Mouse (Mus musculus) embryonic facial prominence, embryonic 14.5 days (tissue): ENCODE measurements around the gene Gm10717. TPM values are rescaled to one million over a fixed set of nuclear protein-coding genes. Genes with fewer than 3 reads are reported as not detected.
A peak's percentile ranks its signal among the peaks of the same experiment; 100 is the strongest.
"Not testable (repeated sequence)": the region's sequence is repeated elsewhere in the genome, so short reads cannot be mapped to it uniquely, and the experiment has no call there.

Experiments
- ATAC-seq: fragments of 200-750 bp; cut with Nextera tagmentation; 2 replicates; pipeline ENCODE4 v1.8.0; 2017; ENCODE audit warnings: low read depth, moderate number of reproducible peaks, moderate TSS enrichment
- DNase-seq: peaks from one replicate; pipeline ENCODE4 v3.0.0-alpha.2; 2015; ENCODE audit warnings: low spot score
- H3K27ac ChIP-seq: fragments of 300-500 bp; sonication (generic); replicated peaks from 2 replicates; pipeline ENCODE4 v1.5.1; 2014; ENCODE audit warnings: low read depth, mild to moderate bottlenecking, low read length, moderate library complexity
- H3K27me3 ChIP-seq: fragments of 300-500 bp; sonication (generic); replicated peaks from 2 replicates; pipeline ENCODE4 v1.6.1; 2014; ENCODE audit warnings: low read length; ENCODE audit not compliant: control insufficient read depth, insufficient read depth
- H3K36me3 ChIP-seq: fragments of 300-500 bp; sonication (generic); 2 replicates; pipeline ENCODE4 v1.6.1; 2014; ENCODE audit warnings: low read length, mixed read lengths; ENCODE audit not compliant: control insufficient read depth, insufficient read depth
- H3K4me1 ChIP-seq: fragments of 300-500 bp; sonication (generic); 2 replicates; pipeline ENCODE4 v1.6.1; 2014; ENCODE audit warnings: antibody characterized with exemption, low read length; ENCODE audit not compliant: control insufficient read depth, insufficient read depth
- H3K4me2 ChIP-seq: fragments of 300-500 bp; sonication (generic); 2 replicates; pipeline ENCODE4 v1.6.1; 2014; ENCODE audit warnings: low read depth, mild to moderate bottlenecking, low read length, moderate library complexity, mixed read lengths
- H3K4me3 ChIP-seq: fragments of 300-500 bp; sonication (generic); 2 replicates; pipeline ENCODE4 v1.5.1; 2014; ENCODE audit warnings: low read depth, mild to moderate bottlenecking, low read length
- H3K9ac ChIP-seq: fragments of 300-500 bp; sonication (generic); 2 replicates; pipeline ENCODE4 v1.6.1; 2014; ENCODE audit warnings: low read depth, mild to moderate bottlenecking, low read length, moderate library complexity, mixed read lengths
- H3K9me3 ChIP-seq: fragments of 300-500 bp; sonication (generic); 2 replicates; pipeline ENCODE4 v1.6.1; 2016; ENCODE audit warnings: low read length; ENCODE audit not compliant: control insufficient read depth
- WGBS: fragments of 180-500 bp; shearing (Covaris S2); extraction: QIAGEN DNeasy Blood & Tissue Kit; methylation state at CpG from one replicate; pipeline ENCODE4 v1.1.7; 2014; 5-methylcytosine and 5-hydroxymethylcytosine counted together
- microRNA-seq: library from miRNA; unstranded; fragments of <30 nt; microRNA quantifications from one replicate; pipeline ENCODE4, GENCODE M21; 2016; ENCODE audit warnings: borderline number of aligned reads
- polyA plus RNA-seq: library from polyadenylated mRNA; unstranded; fragments of >200 nt; fragmentation: Nextera tagmentation; extraction: Ambion mirVana; gene quantifications from 2 replicates; pipeline ENCODE4 v1.2.1, GENCODE M21; 2014

Gene Gm10717
- polyA plus RNA-seq, 1 experiment from 2014 or later = not detected

DNA sequence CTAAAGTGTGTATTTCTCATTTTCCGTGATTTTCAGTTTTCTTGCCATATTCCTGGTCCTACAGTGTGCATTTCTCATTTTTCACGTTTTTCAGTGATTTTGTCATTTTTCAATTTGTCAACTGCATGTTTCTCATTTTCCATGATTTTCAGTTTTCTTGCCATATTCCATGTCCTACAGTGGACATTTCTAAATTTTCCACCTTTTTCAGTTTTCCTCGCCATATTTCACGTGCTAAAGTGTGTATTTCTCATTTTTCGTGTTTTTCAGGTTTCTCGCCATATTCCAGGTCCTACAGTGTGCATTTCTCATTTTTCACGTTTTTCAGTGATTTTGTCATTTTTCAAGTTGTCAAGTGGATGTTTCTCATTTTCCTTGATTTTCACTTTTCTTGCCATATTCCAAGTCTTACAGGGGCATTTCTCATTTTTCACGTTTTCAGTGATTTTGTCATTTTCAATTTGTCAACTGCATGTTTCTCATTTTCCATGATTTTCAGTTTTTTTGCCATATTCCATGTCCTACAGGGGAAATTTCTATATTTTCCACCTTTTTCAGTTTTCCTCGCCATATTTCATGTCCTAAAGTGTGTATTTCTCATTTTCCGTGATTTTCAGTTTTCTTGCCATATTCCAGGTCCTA, 5.6 kb downstream of the Gm10717 start:
- H3K36me3 ChIP-seq, ATAC-seq, H3K27ac ChIP-seq, H3K4me3 ChIP-seq, H3K4me2 ChIP-seq, H3K9ac ChIP-seq, H3K9me3 ChIP-seq, H3K27me3 ChIP-seq, H3K4me1 ChIP-seq: not testable (repeated sequence)
- peak; percentile 90 for DNase-seq
- 65% methylated on average over 2 of the region's 10 CpGs for WGBS

DNA sequence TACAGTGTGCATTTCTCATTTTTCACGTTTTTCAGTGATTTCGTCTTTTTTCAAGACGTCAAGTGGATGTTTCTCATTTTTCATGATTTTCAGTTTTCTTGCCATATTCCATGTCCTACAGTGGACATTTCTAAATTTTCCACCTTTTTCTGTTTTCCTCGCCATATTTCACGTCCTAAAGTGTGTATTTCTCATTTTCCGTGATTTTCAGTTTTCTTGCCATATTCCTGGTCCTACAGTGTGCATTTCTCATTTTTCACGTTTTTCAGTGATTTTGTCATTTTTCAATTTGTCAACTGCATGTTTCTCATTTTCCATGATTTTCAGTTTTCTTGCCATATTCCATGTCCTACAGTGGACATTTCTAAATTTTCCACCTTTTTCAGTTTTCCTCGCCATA, 9.1 kb downstream of the Gm10717 start, which contains the start of gene Gm17535:
Gm17535 (plus strand) TSS at position 301 of the 400 bp plus-strand sequence.
- not testable (repeated sequence) for H3K27ac ChIP-seq, H3K36me3 ChIP-seq, H3K27me3 ChIP-seq, ATAC-seq, H3K4me1 ChIP-seq, H3K4me2 ChIP-seq, H3K9ac ChIP-seq, H3K4me3 ChIP-seq, H3K9me3 ChIP-seq, DNase-seq
- WGBS = no CpG with 5 or more reads among the region's 8 CpGs

DNA sequence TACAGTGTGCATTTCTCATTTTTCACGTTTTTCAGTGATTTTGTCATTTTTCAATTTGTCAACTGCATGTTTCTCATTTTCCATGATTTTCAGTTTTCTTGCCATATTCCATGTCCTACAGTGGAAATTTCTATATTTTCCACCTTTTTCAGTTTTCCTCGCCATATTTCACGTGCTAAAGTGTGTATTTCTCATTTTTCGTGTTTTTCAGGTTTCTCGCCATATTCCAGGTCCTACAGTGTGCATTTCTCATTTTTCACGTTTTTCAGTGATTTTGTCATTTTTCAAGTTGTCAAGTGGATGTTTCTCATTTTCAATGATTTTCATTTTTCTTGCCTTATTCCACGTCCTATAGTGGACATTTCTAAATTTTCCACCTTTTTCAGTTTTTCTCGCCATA, 11.4 kb downstream of the Gm10717 start, which contains the start of gene Gm10715:
Gm10715 (plus strand) TSS at position 301 of the 400 bp plus-strand sequence.
- DNase-seq, H3K9me3 ChIP-seq, H3K36me3 ChIP-seq, H3K27ac ChIP-seq, H3K27me3 ChIP-seq, H3K4me3 ChIP-seq, ATAC-seq, H3K9ac ChIP-seq, H3K4me2 ChIP-seq, H3K4me1 ChIP-seq: not testable (repeated sequence)
- 70% methylated on average over 6 of the region's 8 CpGs for WGBS

DNA sequence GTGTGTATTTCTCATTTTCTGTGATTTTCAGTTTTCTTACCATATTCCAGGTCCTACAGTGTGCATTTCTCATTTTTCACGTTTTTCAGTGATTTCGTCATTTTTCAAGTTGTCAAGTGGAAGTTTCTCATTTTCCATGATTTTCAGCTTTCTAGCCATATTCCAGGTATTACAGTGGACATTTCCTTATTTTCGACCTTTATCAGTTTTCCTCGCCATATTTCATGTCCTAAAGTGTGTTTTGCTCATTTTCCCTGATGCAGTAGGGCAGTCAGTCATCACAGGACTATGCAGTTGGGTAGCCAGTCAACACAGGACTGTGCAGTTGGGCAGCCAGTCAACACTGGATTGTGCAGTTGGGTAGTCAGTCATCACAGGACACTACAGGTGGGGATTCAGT, 12.9 kb downstream of the Gm10717 start:
- not testable (repeated sequence) for H3K4me3 ChIP-seq, DNase-seq, H3K27me3 ChIP-seq, H3K9ac ChIP-seq, H3K4me2 ChIP-seq, ATAC-seq, H3K9me3 ChIP-seq, H3K36me3 ChIP-seq, H3K27ac ChIP-seq, H3K4me1 ChIP-seq
- WGBS = 60% methylated on average over 4 of the region's 4 CpGs

Small RNA genes lying within 50 kb of the gene (microRNA-seq; reads per million reads assigned to microRNA genes)
- not detected for gene Mir101c

Other genes with a start within 250 kb of the Gm10717 start
- gene Gm10722, start 24.5 kb upstream of the Gm10717 start, polyA plus RNA-seq = not detected in 2 replicates
- gene Gm11168, start 22.1 kb upstream of the Gm10717 start, polyA plus RNA-seq = not detected in 2 replicates
- not detected in 2 replicates for gene Gm10721, start 12.3 kb upstream of the Gm10717 start, polyA plus RNA-seq
- gene Gm10720, start 9.8 kb upstream of the Gm10717 start, polyA plus RNA-seq = not detected in 2 replicates
- not detected in 2 replicates for gene Gm10719, start 8.0 kb upstream of the Gm10717 start, polyA plus RNA-seq
- gene Gm10718, start 1.9 kb upstream of the Gm10717 start, polyA plus RNA-seq = not detected in 2 replicates
- not detected in 2 replicates for gene Gm17535, start 9.2 kb downstream of the Gm10717 start, polyA plus RNA-seq
- not detected in 2 replicates for gene Gm10715, start 11.5 kb downstream of the Gm10717 start, polyA plus RNA-seq